Mouse (Mus musculus): ENCODE data around the gene Vmn2r74. TPM values are rescaled to one million over a fixed set of nuclear protein-coding genes. Genes with fewer than 3 reads are reported as not detected.

Vmn2r74 gene
- polyA plus RNA-seq (2012; rRNA removed) = not detected in 2 replicates

DNA sequence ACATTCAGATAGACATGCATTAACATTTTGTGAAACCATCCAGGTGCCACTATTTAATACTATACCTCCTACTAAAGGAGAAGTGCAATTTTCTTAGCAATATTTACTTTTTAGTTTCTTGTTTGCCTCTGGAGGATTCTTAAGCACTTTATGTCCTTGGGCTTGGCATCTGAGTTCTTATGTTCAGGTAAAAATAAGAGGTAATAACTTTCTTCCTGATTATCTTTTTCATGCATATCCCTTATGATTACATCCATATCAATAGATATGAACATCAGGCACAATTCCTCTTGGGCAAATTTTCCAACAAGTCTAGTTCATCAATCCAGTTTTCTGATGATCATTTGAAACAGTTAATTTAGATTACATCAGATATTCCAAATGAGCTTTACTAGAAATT lies at the start of gene Vmn2r74:
Gene Vmn2r74, minus strand, starts transcription at position 101 of the 400 bp plus-strand sequence.

Other genes starting within 250 kb of the Vmn2r74 start
- gene Vmn2r72, start 206.5 kb downstream of the Vmn2r74 start, polyA plus RNA-seq (2012; rRNA removed) = not detected in 2 replicates
- not detected in 2 replicates for gene Vmn2r73, start 85.4 kb downstream of the Vmn2r74 start, polyA plus RNA-seq (2012; rRNA removed)
- gene Vmn2r75, start 210.1 kb upstream of the Vmn2r74 start, polyA plus RNA-seq (2012; rRNA removed) = not detected in 2 replicates

All from central nervous system, embryonic 14 days (tissue).